Mouse (Mus musculus) ovary, postnatal 36 days (tissue): ENCODE data around the gene Lgals4.
A peak's percentile ranks its signal among the peaks of the same experiment; 100 is the strongest.
"Not testable (repeated sequence)": the region's sequence is repeated elsewhere in the genome, so short reads cannot be mapped to it uniquely, and the experiment has no call there.

Source experiments
- DNase-seq: peaks from one replicate; pipeline ENCODE4 v3.0.0; 2022; ENCODE audit warnings: low spot score, mixed read lengths

Lgals4 gene

DNA sequence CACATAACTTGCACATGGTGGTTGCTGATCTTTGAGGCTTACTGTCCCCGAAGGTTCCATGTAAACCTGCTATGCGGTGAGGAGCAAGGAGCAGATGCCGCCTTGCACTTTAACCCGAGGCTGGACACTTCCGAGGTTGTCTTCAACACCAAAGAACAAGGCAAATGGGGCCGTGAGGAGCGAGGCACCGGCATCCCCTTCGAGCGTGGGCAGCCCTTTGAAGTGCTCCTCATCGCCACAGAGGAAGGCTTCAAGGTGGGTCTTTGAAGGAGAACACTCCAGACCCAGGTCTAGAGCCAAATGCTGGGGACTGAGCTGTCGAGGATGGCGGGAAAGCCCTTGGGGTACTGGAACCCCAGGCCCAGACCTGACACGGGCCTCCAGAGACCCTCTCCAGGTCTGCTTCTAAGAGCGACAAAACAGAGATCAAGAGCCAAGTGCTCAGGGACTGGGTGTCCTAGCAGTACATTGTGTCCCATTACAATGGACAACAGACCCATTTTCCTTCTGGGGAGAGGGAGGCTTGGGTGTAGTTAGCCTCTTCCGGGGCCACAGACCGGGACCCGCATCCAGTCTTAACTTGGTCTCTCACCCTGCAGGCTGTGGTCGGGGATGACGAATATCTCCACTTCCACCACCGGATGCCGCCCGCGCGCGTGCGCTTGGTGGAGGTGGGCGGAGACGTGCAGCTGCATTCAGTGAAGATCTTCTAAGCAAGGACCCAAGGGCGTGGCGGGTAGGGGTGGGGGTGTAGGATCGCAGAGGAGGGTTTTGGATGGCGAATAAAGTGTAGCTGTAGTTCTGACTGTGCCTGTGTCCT, 32.0 kb downstream of the Lgals4 start:
- peak; percentile 85 for DNase-seq

DNA sequence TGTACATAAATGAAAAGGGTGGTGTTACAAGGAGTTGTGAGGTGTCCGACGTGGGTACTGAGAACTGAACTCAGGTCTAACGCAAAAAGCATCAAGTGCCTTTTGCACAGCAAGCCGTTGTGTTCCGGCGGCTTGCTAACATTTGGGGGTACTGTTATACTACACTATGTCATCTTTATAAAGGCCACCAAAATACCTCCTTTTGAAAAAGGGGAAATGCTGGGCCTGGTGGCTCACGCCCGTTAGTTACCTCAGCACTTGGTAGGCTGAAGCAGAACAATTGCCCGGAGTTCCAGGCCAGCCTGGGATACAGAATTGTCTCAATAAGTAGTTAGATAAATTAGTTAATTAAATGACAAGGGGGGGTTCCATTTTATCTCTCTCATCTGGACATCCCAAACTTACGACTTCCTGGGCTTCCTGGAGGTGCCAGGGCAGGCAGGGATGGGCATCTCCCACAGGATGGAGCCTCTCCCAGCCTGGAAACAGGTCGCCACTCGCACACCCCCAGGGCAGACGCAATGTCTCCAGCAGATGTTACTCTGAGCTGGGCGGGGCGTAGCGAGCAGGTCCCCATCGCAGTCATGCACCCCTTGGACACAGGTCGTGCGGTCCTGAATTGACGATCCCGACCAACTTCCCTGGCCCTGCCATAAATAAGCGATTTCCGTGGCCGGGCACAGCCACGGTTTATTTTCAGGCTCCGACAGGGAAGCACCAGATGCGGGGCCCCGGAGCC, 33.3 kb downstream of the Lgals4 start:
- peak; percentile 27 for DNase-seq

- peak; percentile 72 for DNase-seq
Observed at GRCm38 (mm10) chr7:28867508-28868340, 34.1 kb downstream of the Lgals4 start.

DNA sequence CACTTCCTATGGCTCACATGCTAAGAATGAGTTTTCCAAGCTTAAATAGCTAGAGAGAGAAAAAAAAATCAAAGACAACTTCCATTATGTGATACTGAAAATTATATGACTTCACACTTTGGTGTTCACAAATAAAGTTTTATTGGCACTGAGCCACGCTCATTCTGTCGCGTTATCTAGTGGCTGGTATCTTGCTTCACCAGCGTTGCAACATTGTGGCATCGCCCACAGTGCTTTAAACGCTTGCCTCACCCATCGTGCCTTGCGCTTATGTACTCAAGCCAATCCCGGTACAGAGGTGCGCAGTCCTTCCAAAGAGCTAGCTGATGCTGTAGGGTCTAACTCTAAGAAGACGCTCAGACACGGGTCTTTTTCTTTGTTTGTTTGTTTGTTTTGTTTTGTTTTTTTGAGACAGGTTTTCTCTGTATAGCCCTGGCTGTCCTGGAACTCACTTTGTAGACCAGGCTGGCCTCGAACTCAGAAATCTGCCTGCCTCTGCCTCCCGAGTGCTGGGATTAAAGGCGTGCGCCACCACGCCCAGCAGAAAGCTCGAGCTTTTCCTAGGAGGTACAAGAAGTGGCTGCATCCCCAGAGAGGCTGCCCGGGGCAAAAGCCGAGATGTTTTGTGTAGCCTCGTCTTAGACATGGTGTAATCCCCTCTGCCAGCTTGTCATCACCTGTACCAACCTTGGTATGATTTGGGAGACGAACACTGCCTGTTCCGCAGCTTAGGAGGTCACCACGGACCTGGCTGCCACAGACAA, 37.4 kb downstream of the Lgals4 start:
- no peak for DNase-seq

GRCm38 (mm10) chr7:28874565-28874964, 40.9 kb downstream of the Lgals4 start:
- DNase-seq: no peak

GRCm38 (mm10) chr7:28876099-28876498, 42.4 kb downstream of the Lgals4 start:
- no peak for DNase-seq

DNA sequence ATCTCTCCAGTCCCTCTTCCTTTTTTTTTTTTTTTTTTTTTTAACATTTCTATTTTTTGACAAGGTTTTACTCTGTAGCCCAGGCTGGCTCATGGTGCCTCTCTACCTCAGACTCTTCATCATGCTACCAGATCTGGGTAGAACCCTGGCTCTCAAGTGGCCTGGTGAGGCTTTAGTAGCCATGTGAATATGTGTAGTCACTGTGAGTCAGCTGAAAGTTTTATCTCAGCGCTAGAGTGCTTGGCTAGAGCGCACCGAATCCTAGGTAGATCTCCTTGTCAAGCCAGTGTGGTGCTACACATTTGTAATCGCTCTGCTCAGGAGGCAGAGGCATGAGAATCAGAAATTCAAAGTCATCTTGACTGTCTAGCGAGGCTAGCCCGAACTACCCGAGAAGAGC, 43.5 kb downstream of the Lgals4 start:
- no peak for DNase-seq

DNA sequence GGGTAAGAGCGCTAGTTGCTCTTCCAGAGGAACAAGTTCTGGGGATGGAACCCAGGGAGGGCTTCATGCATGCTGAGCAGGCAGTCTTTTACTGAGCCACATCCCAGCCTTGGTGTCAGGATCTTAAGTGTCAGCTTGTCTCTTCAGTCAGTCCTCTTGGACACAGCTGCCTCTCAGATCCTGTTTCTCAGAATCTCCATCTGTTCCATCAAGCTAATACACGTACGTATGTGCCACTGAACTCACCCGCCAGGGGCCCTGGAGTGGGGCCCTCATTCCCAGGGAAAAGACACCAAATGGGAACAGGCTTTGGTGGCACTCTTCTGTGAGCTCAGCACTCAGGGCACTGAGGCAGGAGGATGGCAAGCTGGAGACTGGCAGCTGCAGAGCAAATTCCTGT, 44.2 kb downstream of the Lgals4 start:
- no peak for DNase-seq

DNA sequence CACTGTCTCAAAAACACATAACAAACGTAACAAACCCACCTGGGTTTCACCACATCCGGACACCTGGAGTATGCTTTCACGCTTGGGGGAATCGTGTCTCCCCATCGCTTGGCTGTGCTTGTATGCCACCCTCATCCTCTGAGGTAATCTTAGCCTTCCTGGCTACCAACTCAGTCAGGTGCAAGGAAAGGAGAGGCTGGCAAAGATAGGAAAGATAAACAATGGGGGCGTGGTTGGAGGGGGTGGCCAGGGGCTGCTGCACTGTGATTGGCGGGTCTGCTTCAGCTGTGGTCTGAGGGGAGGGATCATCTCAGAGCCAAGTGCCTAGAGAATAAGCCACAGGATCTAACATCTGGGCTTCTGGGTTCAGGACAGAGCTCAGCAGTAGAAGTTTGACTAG, 46.0 kb downstream of the Lgals4 start:
- DNase-seq: no peak

GRCm38 (mm10) chr7:28880554-28880953, 46.9 kb downstream of the Lgals4 start:
- DNase-seq: no peak

- no peak for DNase-seq
Observed at GRCm38 (mm10) chr7:28881199-28881598, 47.5 kb downstream of the Lgals4 start, which contains the start of gene Capn12. Gene Capn12 (plus strand): TSS chr7:28881422.

GRCm38 (mm10) chr7:28883039-28883438, 49.4 kb downstream of the Lgals4 start:
- DNase-seq: no peak

DNA sequence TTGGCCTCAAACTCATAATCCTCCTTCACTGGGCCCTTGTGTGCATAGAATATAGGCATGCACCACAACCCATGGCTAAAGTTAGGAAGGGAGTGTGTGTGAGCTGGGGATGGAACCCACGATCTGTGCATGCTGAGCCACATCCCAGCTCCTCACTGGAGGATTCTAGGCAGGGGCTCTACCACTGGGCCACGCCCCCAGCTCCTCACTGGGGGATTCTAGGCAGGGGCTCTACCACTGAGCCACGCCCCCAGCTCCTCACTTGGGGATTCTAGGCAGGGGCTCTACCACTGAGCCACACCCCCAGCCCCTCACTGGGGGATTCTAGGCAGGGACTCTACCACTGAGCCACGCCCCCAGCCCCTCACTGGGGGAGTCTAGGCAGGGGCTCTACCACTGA, 50.0 kb downstream of the Lgals4 start:
- DNase-seq: not testable (repeated sequence)

- DNase-seq: no peak
Observed at GRCm38 (mm10) chr7:28886486-28886885, 52.8 kb downstream of the Lgals4 start.

DNA sequence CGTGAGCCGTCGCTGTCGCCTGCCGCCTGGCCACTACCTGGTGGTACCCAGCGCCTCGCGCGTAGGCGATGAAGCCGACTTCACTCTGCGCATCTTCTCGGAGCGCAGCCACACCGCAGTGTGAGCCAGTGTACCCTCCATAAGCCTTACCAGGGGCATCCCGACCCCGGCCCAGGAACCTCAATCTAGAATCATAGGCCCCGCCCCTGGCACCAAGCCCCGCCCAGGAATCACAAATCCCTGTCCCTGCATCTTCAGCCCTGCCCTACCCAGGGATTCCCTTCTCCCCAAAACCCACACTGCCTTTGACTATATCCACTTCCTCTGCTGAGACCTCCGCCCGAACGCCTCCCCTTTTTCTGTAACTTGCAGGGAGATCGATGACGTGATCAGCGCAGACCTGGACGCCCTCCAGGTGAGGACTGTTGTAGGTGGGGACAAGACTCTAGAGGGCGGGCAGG, 55.1 kb downstream of the Lgals4 start:
- no peak for DNase-seq
